Mouse (Mus musculus): ENCODE measurements around the gene Prss44.

GRCm38 (mm10) chr9:110783611-110784010 lies 30.2 kb upstream of the Prss44 start:
- TF ChIP-seq CTCF (IDR thresholded peaks at IDR 0.05; ENCODE audit: low read depth), result no peak
- TF ChIP-seq EP300 (IDR thresholded peaks at IDR 0.05; ENCODE audit: low read depth), result no peak

All from heart, postnatal 0 days (tissue).